Mouse (Mus musculus) ES-E14 (cell line): ENCODE results near the gene Adcy5.

Experiments
- HCFC1 ChIP-seq: IDR thresholded peaks from 2 replicates; pipeline ENCODE4 v1.6.1; 2012; ENCODE audit warnings: low read length, inconsistent platforms, borderline replicate concordance; ENCODE audit not compliant: insufficient read depth
- MAFK ChIP-seq: IDR thresholded peaks from 2 replicates; pipeline ENCODE4 v1.6.1; 2014; ENCODE audit warnings: mild to moderate bottlenecking, low read depth, low read length, inconsistent platforms; ENCODE audit not compliant: insufficient read depth
- ZNF384 ChIP-seq: IDR thresholded peaks from 2 replicates; pipeline ENCODE4 v1.6.1; 2012; ENCODE audit warnings: low read depth, low read length, inconsistent platforms

- TF ChIP-seq MAFK, result no peak
- TF ChIP-seq ZNF384, result no peak
- no peak for TF ChIP-seq HCFC1
Observed at GRCm38 (mm10) chr16:35200432-35201142, 45.9 kb downstream of the Adcy5 start.
